Mouse (Mus musculus) kidney, embryonic 16.5 days (tissue): ENCODE measurements around the gene Jmjd8. TPM values are rescaled to one million over a fixed set of nuclear protein-coding genes. Genes with fewer than 3 reads are reported as not detected.

Source experiments
- ATAC-seq: fragments of 200-750 bp; cut with Nextera tagmentation; 2 replicates; pipeline ENCODE4 v1.8.0; 2017; ENCODE audit warnings: moderate TSS enrichment; ENCODE audit not compliant: low FRiP score, low TSS enrichment
- H3K27ac ChIP-seq: fragments of 300-500 bp; sonication (generic); 2 replicates; pipeline ENCODE4 v1.5.1; 2014; ENCODE audit warnings: low read length
- H3K27me3 ChIP-seq: fragments of 300-500 bp; sonication (generic); 2 replicates; pipeline ENCODE4 v1.6.1; 2014; ENCODE audit warnings: low read length, control low read depth, mixed read lengths; ENCODE audit not compliant: insufficient read depth
- H3K36me3 ChIP-seq: fragments of 300-500 bp; sonication (generic); 2 replicates; pipeline ENCODE4 v1.6.1; 2014; ENCODE audit warnings: low read length, control low read depth, mixed read lengths; ENCODE audit not compliant: insufficient read depth
- H3K4me1 ChIP-seq: fragments of 300-500 bp; sonication (generic); 2 replicates; pipeline ENCODE4 v1.6.1; 2014; ENCODE audit warnings: low read length, control low read depth, mixed read lengths; ENCODE audit not compliant: insufficient read depth
- H3K4me2 ChIP-seq: fragments of 300-500 bp; sonication (generic); replicated peaks from 2 replicates; pipeline ENCODE4 v1.6.1; 2014; ENCODE audit warnings: low read depth, low read length
- H3K4me3 ChIP-seq: fragments of 300-500 bp; sonication (generic); 2 replicates; pipeline ENCODE4 v1.5.1; 2014; ENCODE audit warnings: mild to moderate bottlenecking, low read length
- H3K9ac ChIP-seq: fragments of 300-500 bp; sonication (generic); replicated peaks from 2 replicates; pipeline ENCODE4 v1.6.1; 2014; ENCODE audit warnings: low read length
- H3K9me3 ChIP-seq: fragments of 300-500 bp; sonication (generic); 2 replicates; pipeline ENCODE4 v1.6.1; 2016; ENCODE audit warnings: low read length, control low read depth
- WGBS: fragments of 180-500 bp; shearing (Covaris S2); extraction: QIAGEN DNeasy Blood & Tissue Kit; methylation state at CpG from one replicate; pipeline ENCODE4 v1.1.7; 2014; 5-methylcytosine and 5-hydroxymethylcytosine counted together
- microRNA-seq: library from miRNA; unstranded; fragments of <30 nt; microRNA quantifications from one replicate; pipeline ENCODE4, GENCODE M21; 2016
- polyA plus RNA-seq: library from polyadenylated mRNA; unstranded; fragments of >200 nt; fragmentation: Nextera tagmentation; extraction: Ambion mirVana; gene quantifications from 2 replicates; pipeline ENCODE4 v1.2.1, GENCODE M21; 2015

Jmjd8 gene
- polyA plus RNA-seq, 1 experiment from 2014 or later, result 72.3 TPM

DNA sequence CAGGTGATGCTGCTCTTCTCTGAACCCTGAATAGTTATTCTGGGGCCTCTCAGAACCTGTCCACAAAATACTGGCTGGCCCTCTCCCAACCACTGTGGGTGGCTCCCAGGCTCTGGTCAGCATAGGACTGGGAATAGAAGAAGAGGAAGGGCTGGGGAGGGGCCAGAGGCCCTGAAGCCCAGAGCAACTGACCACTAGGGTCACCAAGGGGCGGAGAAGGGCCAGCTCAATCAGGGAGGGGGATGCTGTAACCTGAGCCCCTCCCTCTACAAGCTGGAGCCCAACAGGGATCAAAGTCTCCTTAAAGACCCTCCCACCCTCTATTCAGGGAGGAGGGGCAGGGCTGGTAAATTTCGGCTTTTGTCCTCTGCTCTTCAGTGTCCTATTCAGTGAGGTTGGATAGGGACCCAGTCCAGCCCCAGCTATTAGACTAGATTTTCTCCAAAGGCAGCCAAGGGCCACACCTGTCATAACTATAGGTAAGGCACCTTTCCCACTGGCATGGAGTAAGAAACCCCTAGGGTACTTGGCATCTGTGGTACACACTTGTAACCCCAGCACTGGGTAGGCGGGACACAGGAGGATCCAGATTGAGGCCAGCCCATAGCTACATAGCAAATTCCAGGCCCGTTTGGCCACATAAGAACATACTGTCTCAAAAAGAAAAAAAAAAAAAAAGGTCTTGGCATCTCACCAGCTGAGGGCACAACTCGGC is 51.7 kb downstream of the Jmjd8 start, which contains the start of gene Wfikkn1:
TSS of gene Wfikkn1 (minus strand) at position 663 of the 715 bp plus-strand sequence.
- peak; percentile 7; the same call in 1 of the 2 replicates for ATAC-seq
- Histone ChIP-seq H3K36me3 (peaks cover 35% of the 10 kb centered on the region), H3K9me3 (no peaks in the 10 kb centered on the region), H3K27me3 (no peaks in the 10 kb centered on the region), H3K27ac (peak within 1 kb of the TSS; percentile 34; the same call in 1 of the 2 replicates), H3K9ac (0 out of 2 replicates have a peak within 1 kb of the TSS, but pooled peaks have one; percentile 16), H3K4me1 (peaks cover 36% of the 10 kb centered on the region), H3K4me2 (no peak within 1 kb of the TSS), H3K4me3 (no peak within 1 kb of the TSS)
- 31% methylated on average over 5 of the region's 5 CpGs for WGBS

DNA sequence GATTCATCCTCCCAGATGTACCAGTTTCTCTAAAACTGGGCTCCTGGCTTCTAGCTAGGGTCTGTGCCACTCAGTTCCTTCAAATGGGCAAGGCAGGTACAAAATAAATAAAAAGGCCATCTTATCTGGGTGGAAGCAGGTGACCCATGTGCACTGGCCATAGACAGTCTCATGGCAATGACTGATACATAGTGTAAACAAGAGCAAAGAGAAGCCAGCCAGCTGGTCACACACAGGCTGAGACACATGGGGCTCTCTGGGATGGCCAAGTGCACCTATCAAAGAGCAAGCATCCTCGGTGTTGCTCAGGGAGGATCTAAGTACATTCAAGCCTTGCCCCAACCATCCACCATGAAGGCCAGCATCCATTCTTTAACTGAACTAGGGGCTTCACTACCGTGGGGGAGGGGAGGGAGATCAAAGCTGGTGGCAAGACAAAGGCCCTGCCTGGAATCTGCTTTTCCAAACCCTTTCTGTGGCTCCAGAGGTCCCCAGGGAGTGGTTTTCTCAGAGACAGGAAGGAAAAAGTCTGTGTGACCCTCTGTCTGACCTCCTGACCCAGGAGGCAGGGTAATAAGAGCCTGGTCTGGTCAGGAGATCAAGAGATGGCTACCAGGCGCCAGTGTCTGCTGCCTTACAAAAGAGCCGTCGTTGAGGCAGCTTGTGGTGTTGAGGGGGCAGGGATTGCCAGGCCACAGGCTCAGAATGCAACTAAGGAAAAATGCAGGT is 52.4 kb downstream of the Jmjd8 start:
- ATAC-seq, result no peak
- H3K36me3 ChIP-seq, result peaks cover 35% of the 10 kb centered on the region

More for the DNA sequence above, 52.4 kb downstream of the Jmjd8 start:
- H3K4me3 ChIP-seq, result no peak overlapping the region
- H3K4me1 ChIP-seq, result peaks cover 33% of the 10 kb centered on the region
- 12% methylated on average over 5 of the region's 5 CpGs for WGBS
- H3K4me2 ChIP-seq, result no peak overlapping the region
- H3K27me3 ChIP-seq, result no peaks in the 10 kb centered on the region
- H3K9me3 ChIP-seq, result no peaks in the 10 kb centered on the region
- no peak overlapping the region; the same call in 1 of the 2 replicates for H3K27ac ChIP-seq
- no peak overlapping the region for H3K9ac ChIP-seq

Small RNAs within 50 kb of the gene (microRNA-seq; reads per million reads assigned to microRNA genes)
- not detected for gene Mir3082
- gene Mir6966, result not detected

Other genes with a start within 250 kb of the Jmjd8 start
- 32.7 and 35.4 TPM in 2 replicates for gene Lmf1, start 249.8 kb upstream of the Jmjd8 start, polyA plus RNA-seq
- 0.40 and 1.2 TPM in 2 replicates for gene Gng13, start 111.7 kb upstream of the Jmjd8 start, polyA plus RNA-seq
- gene Chtf18, start 101.4 kb upstream of the Jmjd8 start, polyA plus RNA-seq, result 38.1 and 41.2 TPM in 2 replicates
- 26.2 and 26.8 TPM in 2 replicates for gene Rpusd1, start 101.2 kb upstream of the Jmjd8 start, polyA plus RNA-seq
- gene Mslnl, start 92.8 kb upstream of the Jmjd8 start, polyA plus RNA-seq, result not detected in 2 replicates
- 6.9 and 7.8 TPM in 2 replicates for gene Msln, start 74.5 kb upstream of the Jmjd8 start, polyA plus RNA-seq
- gene Narfl, start 55.1 kb upstream of the Jmjd8 start, polyA plus RNA-seq, result 37.9 and 39.2 TPM in 2 replicates
- 79.8 and 83.7 TPM in 2 replicates for gene Haghl, start 43.2 kb upstream of the Jmjd8 start, polyA plus RNA-seq
- gene Ccdc78, start 42.3 kb upstream of the Jmjd8 start, polyA plus RNA-seq, result 0.16 and 0.46 TPM in 2 replicates
- gene Fam173a, start 36.0 kb upstream of the Jmjd8 start, polyA plus RNA-seq, result 105 and 109 TPM in 2 replicates
- 0.40 and 0.57 TPM in 2 replicates for gene AC134908.4, start 33.2 kb upstream of the Jmjd8 start, polyA plus RNA-seq
- gene Metrn, start 31.7 kb upstream of the Jmjd8 start, polyA plus RNA-seq, result 56.8 and 57.1 TPM in 2 replicates
- gene Fbxl16, start 19.8 kb upstream of the Jmjd8 start, polyA plus RNA-seq, result 1.4 and 2.0 TPM in 2 replicates
- gene Wdr24, start 5.2 kb upstream of the Jmjd8 start, polyA plus RNA-seq, result 33.1 and 35.3 TPM in 2 replicates
- 387 and 393 TPM in 2 replicates for gene Stub1, start 4.5 kb downstream of the Jmjd8 start, polyA plus RNA-seq
- 3.3 and 4.0 TPM in 2 replicates for gene Rhbdl1, start 8.4 kb downstream of the Jmjd8 start, polyA plus RNA-seq
- gene Gm20683, start 12.9 kb downstream of the Jmjd8 start, polyA plus RNA-seq, result 4.0 and 4.3 TPM in 2 replicates
- gene Rhot2, start 16.0 kb downstream of the Jmjd8 start, polyA plus RNA-seq, result 29.3 and 32.5 TPM in 2 replicates
- gene Wdr90, start 32.6 kb downstream of the Jmjd8 start, polyA plus RNA-seq, result 33.1 and 33.5 TPM in 2 replicates
- 72.9 and 79.2 TPM in 2 replicates for gene Mcrip2, start 39.9 kb downstream of the Jmjd8 start, polyA plus RNA-seq
- 100 and 102 TPM in 2 replicates for gene Mettl26, start 46.2 kb downstream of the Jmjd8 start, polyA plus RNA-seq
- 0.71 and 1.0 TPM in 2 replicates for gene Wfikkn1, start 52.0 kb downstream of the Jmjd8 start, polyA plus RNA-seq
- 33.5 and 33.7 TPM in 2 replicates for gene Rab40c, start 90.9 kb downstream of the Jmjd8 start, polyA plus RNA-seq
- gene Pigq, start 116.1 kb downstream of the Jmjd8 start, polyA plus RNA-seq, result 85.8 and 95.9 TPM in 2 replicates
- 1.8 and 3.7 TPM in 2 replicates for gene Nhlrc4, start 116.1 kb downstream of the Jmjd8 start, polyA plus RNA-seq
- gene A930017K11Rik, start 123.7 kb downstream of the Jmjd8 start, polyA plus RNA-seq, result 8.1 and 9.5 TPM in 2 replicates
- 26.0 and 30.7 TPM in 2 replicates for gene Capn15, start 156.9 kb downstream of the Jmjd8 start, polyA plus RNA-seq
- 30.7 and 41.0 TPM in 2 replicates for gene Rab11fip3, start 240.7 kb downstream of the Jmjd8 start, polyA plus RNA-seq